Comparison of ENCODE assay signal across 17 mouse cellular contexts in genomic region chr16:43036510-43036909, GRCm38 (mm10).
"Had no signal": no experiment of that assay in that cellular context is flagged by ENCODE, and none has a peak within 500 bp of the region (broad histone marks: within the 10 kb centered on the region; RNA-seq: fewer than 3 reads in every experiment).

No protein-coding gene starts in this region.

- H3K9ac ChIP-seq: lung, embryonic 15.5 days; midbrain, embryonic 13.5 days; midbrain, embryonic 15.5 days; neural tube, embryonic 12.5 days; stomach, embryonic 15.5 days had no signal

- H3K27me3 ChIP-seq: lung, embryonic 15.5 days; megakaryocyte, embryonic 14.5 days; midbrain, embryonic 13.5 days; midbrain, embryonic 15.5 days; neural tube, embryonic 12.5 days; stomach, embryonic 15.5 days had no signal

- H3K4me3 ChIP-seq: lung, embryonic 15.5 days; megakaryocyte, embryonic 14.5 days; midbrain, embryonic 13.5 days; midbrain, embryonic 15.5 days; neural tube, embryonic 12.5 days; stomach, embryonic 15.5 days had no signal

- DNase-seq: lung, adult 2 months; lung, postnatal 14 days; lung, postnatal 36 days; right cerebral cortex, postnatal 14 days; thymus, adult 2 months; thymus, postnatal 25 days; thymus, postnatal 4 days had no signal

- ATAC-seq: lung, postnatal 0 days; midbrain, embryonic 13.5 days; midbrain, embryonic 15.5 days had no signal

- H3K27ac ChIP-seq: lung, embryonic 15.5 days; macrophage; midbrain, embryonic 13.5 days; midbrain, embryonic 15.5 days; neural tube, embryonic 12.5 days; stomach, embryonic 15.5 days; stomach, postnatal 0 days had no signal

- H3K4me2 ChIP-seq: lung, embryonic 15.5 days; midbrain, embryonic 11.5 days; midbrain, embryonic 13.5 days; midbrain, embryonic 15.5 days; neural tube, embryonic 12.5 days; stomach, embryonic 15.5 days had no signal

- H3K4me1 ChIP-seq: lung, embryonic 15.5 days; megakaryocyte, embryonic 14.5 days; neural tube, embryonic 12.5 days; stomach, embryonic 15.5 days had no signal

- H3K36me3 ChIP-seq: lung, embryonic 15.5 days; midbrain, embryonic 13.5 days; midbrain, embryonic 15.5 days; neural tube, embryonic 12.5 days; stomach, embryonic 15.5 days had no signal

- H3K9me3 ChIP-seq: lung, embryonic 15.5 days; midbrain, embryonic 13.5 days; midbrain, embryonic 15.5 days; neural tube, embryonic 12.5 days; stomach, embryonic 15.5 days had no signal
